Mouse (Mus musculus) intestine, embryonic 14.5 days (tissue): ENCODE measurements around the gene Epb41l3. TPM values are rescaled to one million over a fixed set of nuclear protein-coding genes. Genes with fewer than 3 reads are reported as not detected.

ENCODE experiments used
- ATAC-seq: fragments of 200-750 bp; cut with Nextera tagmentation; replicated peaks from 2 replicates; pipeline ENCODE4 v1.8.0; 2017; ENCODE audit warnings: low read depth, moderate number of reproducible peaks, moderate TSS enrichment, moderate library complexity; ENCODE audit not compliant: low FRiP score, low TSS enrichment
- DNase-seq: peaks from one replicate; pipeline ENCODE4 v3.0.0-alpha.2; 2018; ENCODE audit warnings: low spot score
- H3K27ac ChIP-seq: fragments of 300-500 bp; sonication (generic); 2 replicates; pipeline ENCODE4 v1.5.1; 2014; ENCODE audit warnings: low read depth, mild to moderate bottlenecking, control low read depth
- H3K27me3 ChIP-seq: fragments of 300-500 bp; sonication (generic); replicated peaks from 2 replicates; pipeline ENCODE4 v1.6.1; 2014; ENCODE audit warnings: low read length, control low read depth; ENCODE audit not compliant: control insufficient read depth, insufficient read depth
- H3K36me3 ChIP-seq: fragments of 300-500 bp; sonication (generic); 2 replicates; pipeline ENCODE4 v1.6.1; 2014; ENCODE audit warnings: low read length, control low read depth; ENCODE audit not compliant: control insufficient read depth, insufficient read depth
- H3K4me1 ChIP-seq: fragments of 300-500 bp; sonication (generic); replicated peaks from 2 replicates; pipeline ENCODE4 v1.6.1; 2014; ENCODE audit warnings: low read length, control low read depth, mixed read lengths; ENCODE audit not compliant: control insufficient read depth, insufficient read depth
- H3K4me2 ChIP-seq: fragments of 300-500 bp; sonication (generic); 2 replicates; pipeline ENCODE4 v1.6.1; 2014; ENCODE audit warnings: low read length
- H3K4me3 ChIP-seq: fragments of 300-500 bp; sonication (generic); 2 replicates; pipeline ENCODE4 v1.5.1; 2014; ENCODE audit warnings: low read depth, low read length, control low read depth, mixed read lengths
- H3K9ac ChIP-seq: fragments of 300-500 bp; sonication (generic); 2 replicates; pipeline ENCODE4 v1.6.1; 2014; ENCODE audit warnings: mild to moderate bottlenecking, low read length
- H3K9me3 ChIP-seq: fragments of 300-500 bp; sonication (generic); 2 replicates; pipeline ENCODE4 v1.6.1; 2016; ENCODE audit warnings: low read length, control low read depth; ENCODE audit not compliant: control insufficient read depth
- WGBS: fragments of 180-500 bp; shearing (Covaris S2); extraction: QIAGEN DNeasy Blood & Tissue Kit; methylation state at CpG from one replicate; pipeline ENCODE4 v1.1.7; 2014; 5-methylcytosine and 5-hydroxymethylcytosine counted together
- polyA plus RNA-seq: library from polyadenylated mRNA; unstranded; fragments of >200 nt; fragmentation: Nextera tagmentation; extraction: Ambion mirVana; gene quantifications from 2 replicates; pipeline ENCODE4 v1.2.1, GENCODE M21; 2014

Epb41l3 gene
- polyA plus RNA-seq, 1 experiment from 2014 or later, result 103 TPM

DNA sequence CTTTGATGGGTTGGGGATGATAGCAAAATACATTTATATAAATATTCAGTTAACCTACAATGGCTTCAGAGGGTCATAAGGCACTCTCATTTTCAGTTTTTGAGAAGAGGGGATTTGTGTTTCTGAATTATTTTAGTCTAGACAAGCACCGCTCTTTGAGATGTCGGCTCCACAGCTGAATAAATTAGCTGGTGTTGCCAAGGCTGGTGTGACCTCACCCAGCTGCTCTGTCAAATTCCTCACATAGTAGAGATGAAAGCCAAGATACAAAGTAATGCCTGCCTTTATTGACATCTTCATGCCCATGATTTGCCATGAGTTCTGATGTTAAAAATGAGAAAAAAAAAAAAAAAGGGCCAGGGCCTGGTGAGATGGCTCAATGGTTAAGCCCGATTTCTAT is 214.8 kb downstream of the Epb41l3 start:
- DNase-seq, result no peak
- 79% methylated on average over 3 of the region's 3 CpGs for WGBS
- Histone ChIP-seq H3K36me3 (peaks cover 48% of the 10 kb centered on the region), H3K4me1 (no peaks in the 10 kb centered on the region), H3K9me3 (no peaks in the 10 kb centered on the region), H3K4me2 (no peak overlapping the region), H3K27me3 (no peaks in the 10 kb centered on the region), H3K27ac (no peak overlapping the region), H3K9ac (no peak overlapping the region), H3K4me3 (no peak overlapping the region)
- no peak for ATAC-seq

DNA sequence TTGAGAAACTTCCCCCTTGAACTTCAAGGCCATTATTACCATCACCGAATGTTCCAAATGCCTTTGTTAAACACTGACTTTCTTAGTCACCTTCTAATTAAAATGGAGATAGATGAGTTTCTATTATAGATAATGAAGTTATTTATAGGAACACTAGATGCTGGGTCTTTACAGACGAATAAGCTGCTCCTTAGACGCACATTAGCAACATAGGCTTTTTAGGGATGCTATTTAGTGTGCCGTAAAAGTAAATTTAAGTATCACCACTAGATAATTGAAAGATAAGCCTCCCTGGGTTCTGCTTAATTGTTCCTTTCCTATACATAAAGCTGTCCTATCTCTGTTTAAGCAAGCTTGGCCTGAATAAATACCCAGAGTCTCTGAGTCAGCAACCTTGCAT is 226.1 kb downstream of the Epb41l3 start:
- Histone ChIP-seq H3K27me3 (no peaks in the 10 kb centered on the region), H3K9me3 (no peaks in the 10 kb centered on the region), H3K4me3 (no peak overlapping the region), H3K36me3 (no peaks in the 10 kb centered on the region), H3K9ac (no peak overlapping the region), H3K4me1 (no peaks in the 10 kb centered on the region), H3K27ac (no peak overlapping the region), H3K4me2 (no peak overlapping the region)
- DNase-seq (no peak), ATAC-seq (no peak)
- 71% methylated on average over 4 of the region's 4 CpGs for WGBS

DNA sequence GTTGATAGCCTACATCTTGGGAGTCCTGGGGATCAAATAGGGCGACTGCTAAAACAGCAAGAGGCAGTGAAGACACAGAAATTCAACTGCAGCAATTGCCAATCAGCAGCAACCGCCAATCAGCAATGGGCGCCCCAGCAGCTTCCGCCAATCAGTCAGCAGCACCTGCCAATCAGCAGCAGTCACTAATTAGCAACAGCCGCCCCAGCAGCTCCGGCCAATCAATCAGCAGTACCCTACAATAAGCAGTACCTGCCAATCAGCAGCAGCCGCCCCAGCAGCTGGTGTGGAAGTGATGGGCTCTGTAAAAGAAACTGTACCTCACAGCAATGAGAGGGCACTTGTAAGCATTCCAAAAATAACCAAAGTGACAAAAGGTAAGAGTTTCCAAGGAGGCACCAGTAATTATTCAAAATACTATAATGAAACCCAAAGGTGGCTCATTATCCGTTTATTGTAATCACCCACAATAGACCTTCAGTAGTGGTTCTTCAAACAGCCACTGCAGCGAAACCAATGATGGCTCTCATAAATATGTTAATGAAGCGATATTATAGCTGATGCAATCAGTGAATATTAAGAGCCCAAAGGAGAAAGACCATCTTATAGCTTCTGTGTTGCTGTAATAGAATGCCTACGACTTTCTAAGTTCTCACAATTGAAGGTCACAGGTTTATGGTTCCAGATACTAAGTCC is 228.2 kb downstream of the Epb41l3 start:
- no peaks in the 10 kb centered on the region for H3K36me3 ChIP-seq
- DNase-seq (no peak), ATAC-seq (no peak)
- H3K4me2 ChIP-seq, result no peak overlapping the region
- no peak overlapping the region for H3K4me3 ChIP-seq
- no peaks in the 10 kb centered on the region for H3K4me1 ChIP-seq
- H3K9ac ChIP-seq, result no peak overlapping the region
- H3K27ac ChIP-seq, result no peak overlapping the region
- H3K9me3 ChIP-seq, result no peaks in the 10 kb centered on the region
- 85% methylated on average over 11 of the region's 11 CpGs for WGBS
- no peaks in the 10 kb centered on the region for H3K27me3 ChIP-seq

DNA sequence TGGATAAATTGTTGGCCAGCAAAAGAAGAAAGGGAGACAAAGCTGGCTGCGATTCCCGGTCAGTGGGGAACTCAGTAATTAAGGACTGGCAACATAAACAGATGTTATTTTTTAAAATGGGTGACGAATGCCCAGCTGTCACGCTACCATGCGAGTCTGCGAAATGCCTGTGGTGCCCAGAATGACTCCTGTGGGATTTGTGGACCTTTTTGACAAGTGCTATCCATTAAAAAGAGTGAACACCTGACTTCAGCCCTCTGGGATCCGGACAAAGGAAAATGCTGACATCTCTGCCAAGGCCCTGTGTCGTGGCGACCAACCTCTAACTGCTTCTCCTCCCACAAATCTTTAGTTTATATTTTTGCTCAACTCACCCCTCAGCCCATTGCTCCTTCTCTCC is 232.2 kb downstream of the Epb41l3 start:
- Histone ChIP-seq H3K4me1 (no peaks in the 10 kb centered on the region), H3K4me3 (no peak overlapping the region), H3K27me3 (no peaks in the 10 kb centered on the region), H3K27ac (no peak overlapping the region), H3K4me2 (no peak overlapping the region), H3K36me3 (no peaks in the 10 kb centered on the region), H3K9ac (no peak overlapping the region), H3K9me3 (no peaks in the 10 kb centered on the region)
- ATAC-seq (no peak), DNase-seq (no peak)
- WGBS, result 68% methylated on average over 9 of the region's 9 CpGs

DNA sequence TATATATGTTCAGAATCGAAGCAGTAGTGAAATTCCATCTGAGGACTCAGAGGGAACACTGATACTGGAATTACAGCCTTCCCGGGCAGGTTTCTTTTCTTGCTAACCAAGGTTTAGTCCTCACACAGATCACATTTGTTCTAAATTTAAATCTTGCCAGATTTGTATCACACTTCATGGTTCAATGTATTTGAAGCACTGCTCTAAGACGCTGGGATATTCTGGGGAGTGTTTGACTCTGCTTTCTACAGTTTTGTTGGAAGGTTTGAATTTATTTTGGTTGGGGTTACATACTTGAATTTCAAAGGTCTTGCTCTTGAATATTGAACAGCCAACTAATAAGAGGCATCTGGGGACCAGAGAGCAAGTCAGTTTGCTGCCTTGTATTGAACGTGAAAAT is 234.4 kb downstream of the Epb41l3 start:
- no peaks in the 10 kb centered on the region for H3K9me3 ChIP-seq
- no peaks in the 10 kb centered on the region for H3K36me3 ChIP-seq
- ATAC-seq (no peak), DNase-seq (no peak)
- H3K4me1 ChIP-seq, result no peaks in the 10 kb centered on the region
- H3K27me3 ChIP-seq, result no peaks in the 10 kb centered on the region
- no peak overlapping the region for H3K4me3 ChIP-seq
- H3K9ac ChIP-seq, result no peak overlapping the region
- H3K27ac ChIP-seq, result no peak overlapping the region
- H3K4me2 ChIP-seq, result no peak overlapping the region
- WGBS, result 85% methylated on average over 4 of the region's 4 CpGs

DNA sequence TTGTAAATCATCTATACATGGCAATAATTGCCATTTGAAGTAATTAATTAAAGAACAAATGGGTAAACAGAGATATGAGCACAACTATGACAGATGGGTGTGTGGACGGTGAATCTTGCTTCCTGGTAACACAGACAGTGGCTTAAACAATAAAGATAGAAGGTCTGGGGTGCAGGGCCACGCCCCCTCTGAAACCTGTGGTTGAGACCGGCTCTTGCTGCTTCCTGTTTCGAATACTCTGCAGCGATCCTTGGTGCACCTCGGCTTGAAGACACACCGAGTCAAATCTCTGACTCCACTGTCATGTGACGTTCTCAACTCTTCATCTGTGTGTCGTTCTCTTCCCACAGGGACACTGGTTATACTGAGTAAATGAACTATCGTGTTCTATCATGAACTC is 245.0 kb downstream of the Epb41l3 start:
- WGBS, result 90% methylated on average over 10 of the region's 10 CpGs

DNA sequence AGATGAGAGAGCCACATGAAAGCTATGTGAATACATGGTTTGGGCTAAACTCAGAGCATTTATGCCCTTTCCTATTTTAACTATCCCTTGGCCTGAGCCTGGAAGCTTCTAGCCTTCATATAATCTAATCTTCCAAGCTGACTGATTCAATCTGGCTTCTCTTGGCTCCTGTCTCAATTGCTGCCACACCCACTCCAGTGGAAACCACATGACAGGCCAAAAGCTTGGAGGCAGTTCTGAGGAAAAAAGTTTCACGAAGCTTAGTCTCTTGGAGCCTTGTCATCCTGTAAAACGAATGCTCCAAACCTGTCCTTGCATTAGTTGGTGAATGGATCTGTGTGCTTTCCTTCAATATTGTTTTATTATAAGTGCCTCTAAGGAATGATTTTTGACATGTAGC is 247.2 kb downstream of the Epb41l3 start:
- no peaks in the 10 kb centered on the region for H3K4me1 ChIP-seq
- 85% methylated on average over 2 of the region's 2 CpGs for WGBS
- no peak overlapping the region for H3K27ac ChIP-seq
- H3K9me3 ChIP-seq, result no peaks in the 10 kb centered on the region
- no peaks in the 10 kb centered on the region for H3K36me3 ChIP-seq
- no peaks in the 10 kb centered on the region for H3K27me3 ChIP-seq
- H3K9ac ChIP-seq, result no peak overlapping the region
- no peak for ATAC-seq
- H3K4me2 ChIP-seq, result no peak overlapping the region
- no peak for DNase-seq
- H3K4me3 ChIP-seq, result no peak overlapping the region

More for the DNA sequence above, 245.0 kb downstream of the Epb41l3 start:
- no peak overlapping the region for H3K9ac ChIP-seq
- no peaks in the 10 kb centered on the region for H3K9me3 ChIP-seq
- H3K4me1 ChIP-seq, result no peaks in the 10 kb centered on the region
- no peak for ATAC-seq
- no peak overlapping the region for H3K4me2 ChIP-seq
- DNase-seq, result no peak
- H3K36me3 ChIP-seq, result no peaks in the 10 kb centered on the region
- H3K4me3 ChIP-seq, result no peak overlapping the region
- no peaks in the 10 kb centered on the region for H3K27me3 ChIP-seq
- no peak overlapping the region for H3K27ac ChIP-seq

Other genes with a start within 250 kb of the Epb41l3 start
- gene Tmem200c, start 249.1 kb upstream of the Epb41l3 start, polyA plus RNA-seq, result 0.53 and 0.56 TPM in 2 replicates